Mouse (Mus musculus) limb, embryonic 12.5 days (tissue): ENCODE measurements around the gene Avpr2. TPM values are rescaled to one million over a fixed set of nuclear protein-coding genes. Genes with fewer than 3 reads are reported as not detected.

ENCODE experiments used
- polyA plus RNA-seq: library from polyadenylated mRNA; unstranded; fragments of >200 nt; fragmentation: Nextera tagmentation; extraction: Ambion mirVana; gene quantifications from 2 replicates; pipeline ENCODE4 v1.2.1, GENCODE M21; 2016

The Avpr2 gene
- polyA plus RNA-seq, 1 experiment from 2014 or later: 0.25 TPM

Other genes starting within 250 kb of the Avpr2 start
- gene Pnck, start 232.0 kb upstream of the Avpr2 start, polyA plus RNA-seq: 18.0 and 19.3 TPM in 2 replicates
- 7.3 and 7.6 TPM in 2 replicates for gene Slc6a8, start 219.0 kb upstream of the Avpr2 start, polyA plus RNA-seq
- gene Bcap31, start 175.9 kb upstream of the Avpr2 start, polyA plus RNA-seq: 154 and 167 TPM in 2 replicates
- gene Abcd1, start 175.5 kb upstream of the Avpr2 start, polyA plus RNA-seq: 12.5 and 13.2 TPM in 2 replicates
- 0.21 and 0.22 TPM in 2 replicates for gene Plxnb3, start 135.0 kb upstream of the Avpr2 start, polyA plus RNA-seq
- 9.6 and 12.9 TPM in 2 replicates for gene Srpk3, start 117.7 kb upstream of the Avpr2 start, polyA plus RNA-seq
- gene Idh3g, start 105.2 kb upstream of the Avpr2 start, polyA plus RNA-seq: 168 and 172 TPM in 2 replicates
- gene Ssr4, start 105.1 kb upstream of the Avpr2 start, polyA plus RNA-seq: 136 and 142 TPM in 2 replicates
- gene Pdzd4, start 67.1 kb upstream of the Avpr2 start, polyA plus RNA-seq: 0.87 and 1.4 TPM in 2 replicates
- gene L1cam, start 4.0 kb downstream of the Avpr2 start, polyA plus RNA-seq: 0.93 and 1.7 TPM in 2 replicates
- gene Arhgap4, start 29.8 kb downstream of the Avpr2 start, polyA plus RNA-seq: 2.7 and 3.7 TPM in 2 replicates
- 158 and 159 TPM in 2 replicates for gene Naa10, start 29.8 kb downstream of the Avpr2 start, polyA plus RNA-seq
- gene Renbp, start 38.7 kb downstream of the Avpr2 start, polyA plus RNA-seq: 14.1 and 20.7 TPM in 2 replicates
- 74.0 and 77.5 TPM in 2 replicates for gene Hcfc1, start 74.3 kb downstream of the Avpr2 start, polyA plus RNA-seq
- gene Irak1, start 131.8 kb downstream of the Avpr2 start, polyA plus RNA-seq: 66.5 and 69.3 TPM in 2 replicates
- not detected in 2 replicates for gene Opn1mw, start 235.4 kb downstream of the Avpr2 start, polyA plus RNA-seq
- gene Mecp2, start 243.3 kb downstream of the Avpr2 start, polyA plus RNA-seq: 13.1 and 14.2 TPM in 2 replicates